Mouse (Mus musculus) E14TG2a.4 (cell line): ENCODE measurements around the gene Gm21891.
"Not testable (repeated sequence)": the region's sequence is repeated elsewhere in the genome, so short reads cannot be mapped to it uniquely, and the experiment has no call there.

Experiments used
- H3K27me3 ChIP-seq: 2 replicates; pipeline ENCODE4 v1.6.1; 2014; ENCODE audit warnings: low read length, control low read depth; ENCODE audit not compliant: insufficient read depth
- H3K36me3 ChIP-seq: 2 replicates; pipeline ENCODE4 v1.6.1; 2014; ENCODE audit warnings: low read length, control low read depth; ENCODE audit not compliant: insufficient read depth
- H3K4me1 ChIP-seq: replicated peaks from 2 replicates; pipeline ENCODE4 v1.6.1; 2014; ENCODE audit warnings: low read depth, low read length, control low read depth
- H3K4me3 ChIP-seq: replicated peaks from 2 replicates; pipeline ENCODE4 v1.5.1; 2014; ENCODE audit warnings: mild to moderate bottlenecking, low read length
- H3K9me3 ChIP-seq: 2 replicates; pipeline ENCODE4 v1.6.1; 2014; ENCODE audit warnings: low read length, control low read depth

Gene Gm21891

DNA sequence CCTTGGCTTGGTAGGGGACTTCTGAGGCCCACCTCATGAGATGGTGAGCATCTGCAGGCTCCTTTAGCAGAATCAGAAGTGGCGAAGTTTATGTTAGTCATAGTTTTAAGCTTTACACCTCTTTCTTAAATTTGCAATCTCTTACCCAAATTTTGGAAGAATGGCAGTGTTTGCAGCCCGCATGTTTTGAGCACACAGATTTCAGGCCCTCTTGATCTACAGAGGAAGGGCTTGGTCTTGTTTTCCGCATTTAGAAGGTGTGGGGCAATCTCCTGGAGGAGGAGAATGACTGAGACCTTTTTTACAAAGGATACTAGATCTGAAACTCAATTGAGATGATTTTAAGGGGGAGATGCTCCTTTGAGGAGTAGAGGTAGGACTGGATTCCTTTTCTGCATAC, at the start of gene Gm21891:
Gene Gm21891 (minus strand): TSS at position 101 of the 400 bp plus-strand sequence.
- not testable (repeated sequence) for H3K36me3 ChIP-seq, H3K27me3 ChIP-seq

DNA sequence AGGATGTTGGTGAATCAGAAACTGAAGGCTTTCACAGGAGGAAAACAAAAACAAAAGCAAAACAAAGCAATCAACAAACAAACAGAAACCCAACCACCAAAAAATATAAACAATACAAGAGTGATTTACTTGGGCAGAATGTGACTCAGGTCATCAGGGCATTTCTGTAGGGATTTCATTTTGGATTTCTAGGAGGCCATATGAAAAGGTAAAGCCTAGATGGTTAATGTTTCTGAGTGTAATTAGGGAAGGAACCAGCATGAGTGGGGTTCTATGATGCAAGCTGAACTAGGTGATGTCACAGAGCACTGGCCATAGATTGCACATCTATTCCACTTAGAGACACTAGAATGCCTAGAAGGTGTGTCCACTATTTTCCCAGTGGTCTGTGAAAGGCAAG, 28.4 kb upstream of the Gm21891 start, which contains the start of gene Gm21425:
Gene Gm21425 (plus strand): TSS at position 301 of the 400 bp plus-strand sequence.
- not testable (repeated sequence) for H3K9me3 ChIP-seq, H3K27me3 ChIP-seq, H3K36me3 ChIP-seq, H3K4me1 ChIP-seq, H3K4me3 ChIP-seq

More for the DNA sequence above, at the start of gene Gm21891:
- H3K4me3 ChIP-seq, H3K4me1 ChIP-seq, H3K9me3 ChIP-seq: not testable (repeated sequence)
